Mouse (Mus musculus) heart, postnatal 25 days (tissue): ENCODE measurements at regions not wholly inside any gene's neighbourhood (a gene's known extent, or its start where the extent isn't known, plus 50 kb on each side); places are given as distances from the start of the nearest gene placed in this dataset.

Source experiments
- DNase-seq: peaks from one replicate; pipeline ENCODE4 v3.0.0; 2022; ENCODE audit warnings: low spot score
- intact Hi-C: fragments of 180-260 bp; cut with DNase I; formaldehyde crosslinking; loops from one replicate; pipeline ENCODE4 v1.15.1; 2025

GRCm38 (mm10) chr2:174848981-174849681, 88.7 kb downstream of the Edn3 start:
- intact Hi-C loops = no loop called here
- no peak for DNase-seq

DNA sequence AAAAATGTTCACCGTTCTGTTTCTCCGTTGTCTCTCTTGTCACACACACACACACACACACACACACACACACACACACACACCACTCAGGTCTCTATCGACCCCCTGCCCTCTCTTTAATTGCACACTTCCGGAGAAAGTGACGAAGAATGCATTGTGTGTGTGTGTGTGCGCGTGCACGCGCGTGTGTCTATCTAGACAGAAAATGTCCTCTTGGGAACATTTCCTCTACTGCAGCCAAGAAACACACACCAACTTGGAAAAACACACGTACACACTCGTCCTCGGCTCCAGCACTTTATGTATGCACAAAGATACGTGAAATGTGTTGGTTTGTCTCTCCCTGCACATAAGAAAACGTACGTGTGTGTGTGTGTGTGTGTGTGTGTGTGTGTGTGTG, 90.4 kb downstream of the Edn3 start:
- DNase-seq = no peak
- intact Hi-C loops = loop anchor here (10.0 kb wide), 1 partner anchor 376 kb away; the partner anchor contains the start of gene Prelid3b

DNA sequence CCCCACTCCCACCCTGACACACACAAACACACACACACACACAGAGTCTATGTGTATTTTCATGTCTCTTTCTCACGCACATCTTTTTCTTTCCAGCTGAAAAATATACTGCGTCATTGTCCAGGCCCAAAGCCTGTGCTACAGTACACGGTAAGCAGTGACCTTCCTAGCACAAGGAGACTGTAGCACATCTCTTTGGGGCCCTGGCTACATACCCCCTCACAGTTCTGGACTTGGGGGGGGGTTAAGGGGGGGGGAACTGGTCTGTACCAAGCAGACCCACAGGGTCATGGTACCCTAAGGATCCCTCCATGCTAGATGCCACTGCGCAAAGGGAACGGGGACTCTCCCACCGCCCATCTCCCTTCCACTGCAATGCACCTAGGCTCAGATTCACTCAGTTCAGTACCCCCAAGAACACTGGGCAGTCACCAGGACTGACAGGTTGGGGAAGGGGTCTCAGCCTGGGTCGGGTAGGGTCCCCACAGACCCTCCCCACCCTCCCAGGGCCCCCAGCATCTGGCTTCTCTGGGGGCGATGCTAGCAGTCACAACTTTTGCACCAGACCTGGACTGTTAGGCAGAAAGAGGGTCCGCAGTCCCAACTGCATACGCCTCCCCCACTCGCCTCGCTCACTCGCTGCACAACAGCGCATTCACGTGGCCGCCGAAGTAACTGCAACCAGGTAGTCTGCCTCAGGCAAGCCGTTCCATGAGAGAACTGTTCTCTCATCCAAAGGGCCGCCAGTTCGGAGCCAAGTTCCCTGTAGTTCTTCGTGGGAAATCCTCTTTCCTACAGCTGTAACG, 91.3 kb downstream of the Edn3 start:
- intact Hi-C loops = loop anchor here (10.0 kb wide), 1 partner anchor 377 kb away; the partner anchor contains the start of gene Prelid3b
- DNase-seq = peak; percentile 14

DNA sequence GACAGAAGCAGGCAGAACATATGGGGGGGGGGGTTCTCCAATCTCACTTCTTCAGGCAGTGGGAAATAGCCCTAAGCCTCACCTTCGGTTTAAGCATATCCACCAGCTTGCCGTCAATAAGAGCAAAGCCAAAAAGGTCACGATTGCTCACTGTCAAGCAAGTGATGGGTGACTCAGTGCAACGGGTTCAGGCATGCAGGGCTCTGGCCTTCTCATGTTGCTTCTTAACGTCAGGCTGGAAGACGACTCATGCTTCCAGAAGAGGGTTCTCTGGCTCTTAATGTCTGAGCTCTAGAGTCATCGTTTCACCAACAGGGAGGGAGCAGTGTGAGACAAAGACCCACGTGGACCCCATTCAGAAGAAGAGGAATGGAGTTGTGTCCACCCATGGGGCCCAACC, 93.4 kb downstream of the Edn3 start:
- intact Hi-C loops = loop anchor here (1.0 to 10.0 kb wide), 2 partner anchors 379 to 542 kb away; partner anchors contain the start of gene Prelid3b
- DNase-seq = no peak

GRCm38 (mm10) chr2:174855548-174855947, 95.1 kb downstream of the Edn3 start:
- no peak for DNase-seq
- intact Hi-C loops = loop anchor here (5.0 to 10.0 kb wide), 3 partner anchors 47 to 381 kb away; partner anchors contain the start of gene Prelid3b

DNA sequence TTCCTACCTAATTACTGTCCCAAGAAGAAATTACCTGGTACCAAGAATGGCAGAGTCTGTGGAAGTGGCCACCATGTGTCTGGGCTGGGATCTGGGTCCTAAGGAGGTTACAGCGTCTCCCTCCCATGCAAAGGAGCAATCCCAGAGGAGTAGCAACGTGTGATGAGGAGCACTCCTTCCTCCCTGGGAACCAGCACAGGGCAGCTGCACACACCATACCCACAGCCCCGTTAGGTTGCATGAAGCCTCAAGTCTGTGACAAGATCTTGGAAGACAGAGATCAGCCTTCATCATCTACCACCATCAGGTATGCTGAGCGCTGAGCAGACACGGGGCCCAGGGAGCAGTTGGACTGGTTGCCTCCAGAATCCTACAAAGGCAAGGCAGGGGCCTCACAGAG, 95.7 kb downstream of the Edn3 start:
- DNase-seq = no peak
- intact Hi-C loops = loop anchor here (5.0 to 10.0 kb wide), 3 partner anchors 46 to 381 kb away; partner anchors contain the start of gene Prelid3b

GRCm38 (mm10) chr2:174858011-174858834, 97.8 kb downstream of the Edn3 start:
- peak; percentile 72 for DNase-seq
- intact Hi-C loops = loop anchor here (2.0 to 10.0 kb wide), 4 partner anchors 44 to 547 kb away; partner anchors contain the start of gene Prelid3b

DNA sequence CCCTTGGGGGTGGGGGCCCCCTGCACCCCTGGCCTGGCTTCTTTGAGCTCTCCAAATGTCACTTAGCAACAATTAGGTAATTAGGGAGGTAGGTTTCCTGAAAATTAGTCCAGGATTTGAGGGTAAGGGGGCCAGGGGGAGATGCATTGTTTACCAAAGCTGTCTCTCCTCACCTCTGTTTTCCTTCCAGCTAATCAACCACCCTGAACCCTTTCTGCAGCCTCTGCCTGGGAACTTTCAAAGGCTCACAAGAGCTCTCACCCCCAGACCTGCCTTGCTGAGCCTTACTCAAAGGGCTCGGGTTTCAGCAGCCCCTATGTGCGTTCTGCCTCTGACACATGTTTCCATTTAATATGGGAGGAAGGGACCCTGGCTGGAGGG, 98.4 kb downstream of the Edn3 start:
- intact Hi-C loops = loop anchor here (2.0 to 10.0 kb wide), 4 partner anchors 43 to 548 kb away; partner anchors contain the start of gene Prelid3b

DNA sequence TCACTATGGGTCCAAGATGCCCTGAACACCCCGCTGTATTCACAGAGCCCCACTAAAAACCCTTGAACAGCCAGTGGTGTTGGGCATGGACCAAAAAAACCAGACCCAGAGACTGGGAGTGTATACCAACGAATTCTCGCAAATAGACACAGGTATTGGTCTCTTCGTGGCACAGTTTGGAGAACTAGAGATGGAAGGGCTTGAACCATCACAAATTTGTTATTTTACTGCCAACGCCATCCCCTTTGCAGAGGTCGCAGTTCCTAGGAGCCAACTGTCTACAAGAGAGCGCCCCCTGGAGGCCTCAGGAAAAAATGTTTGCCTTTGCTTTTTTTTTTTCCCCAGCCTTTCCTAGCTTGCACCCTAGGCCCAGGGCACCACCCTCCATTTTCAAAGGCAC, 99.1 kb downstream of the Edn3 start:
- DNase-seq = no peak
- intact Hi-C loops = loop anchor here (2.0 to 10.0 kb wide), 4 partner anchors 43 to 549 kb away; partner anchors contain the start of gene Prelid3b

More for the DNA sequence above, 98.4 kb downstream of the Edn3 start:
- DNase-seq = no peak

GRCm38 (mm10) chr2:174864657-174865056, 104.2 kb downstream of the Edn3 start:
- intact Hi-C loops = no loop called here
- DNase-seq = no peak

- DNase-seq = no peak
- intact Hi-C loops = no loop called here
These were observed 106.1 kb downstream of the Edn3 start for GRCm38 (mm10) chr2:174866546-174866945.

DNA sequence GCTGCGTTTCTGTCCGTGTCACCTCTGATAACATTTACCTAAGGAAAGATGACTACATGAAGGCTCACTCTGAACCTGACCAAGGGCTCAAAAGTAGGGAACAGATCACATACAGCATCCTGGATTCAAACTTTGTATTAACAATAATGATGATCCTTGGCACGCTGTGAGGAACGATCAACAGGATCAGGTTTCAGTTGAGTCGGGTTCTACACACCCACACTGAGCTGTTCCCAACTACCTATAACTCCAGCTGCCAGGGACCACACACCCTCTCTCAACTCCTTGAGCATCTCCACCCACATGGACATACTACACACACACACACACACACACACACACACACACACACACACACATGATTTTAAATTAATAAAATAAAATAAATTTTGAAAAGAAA, 107.0 kb downstream of the Edn3 start:
- no peak for DNase-seq
- intact Hi-C loops = no loop called here

DNA sequence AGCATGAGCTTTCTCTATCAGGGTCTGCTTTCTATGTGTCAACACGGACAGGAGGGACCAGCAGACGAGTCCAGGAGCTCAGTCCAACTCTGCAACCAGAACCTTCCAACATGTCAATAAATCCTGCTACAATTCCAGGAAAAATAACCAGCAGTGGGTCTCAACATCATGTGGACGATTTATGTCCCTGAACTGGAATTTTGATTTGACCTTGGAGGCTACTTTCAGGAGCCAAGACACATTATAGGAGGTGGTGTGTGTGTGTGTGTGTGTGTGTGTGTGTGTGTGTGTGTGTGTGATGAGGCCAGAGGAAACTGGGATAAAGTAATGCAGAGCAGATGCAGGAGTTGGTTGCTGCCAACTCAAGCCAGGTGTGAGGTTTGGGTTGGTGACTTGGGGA, 107.8 kb downstream of the Edn3 start:
- intact Hi-C loops = no loop called here
- no peak for DNase-seq

DNA sequence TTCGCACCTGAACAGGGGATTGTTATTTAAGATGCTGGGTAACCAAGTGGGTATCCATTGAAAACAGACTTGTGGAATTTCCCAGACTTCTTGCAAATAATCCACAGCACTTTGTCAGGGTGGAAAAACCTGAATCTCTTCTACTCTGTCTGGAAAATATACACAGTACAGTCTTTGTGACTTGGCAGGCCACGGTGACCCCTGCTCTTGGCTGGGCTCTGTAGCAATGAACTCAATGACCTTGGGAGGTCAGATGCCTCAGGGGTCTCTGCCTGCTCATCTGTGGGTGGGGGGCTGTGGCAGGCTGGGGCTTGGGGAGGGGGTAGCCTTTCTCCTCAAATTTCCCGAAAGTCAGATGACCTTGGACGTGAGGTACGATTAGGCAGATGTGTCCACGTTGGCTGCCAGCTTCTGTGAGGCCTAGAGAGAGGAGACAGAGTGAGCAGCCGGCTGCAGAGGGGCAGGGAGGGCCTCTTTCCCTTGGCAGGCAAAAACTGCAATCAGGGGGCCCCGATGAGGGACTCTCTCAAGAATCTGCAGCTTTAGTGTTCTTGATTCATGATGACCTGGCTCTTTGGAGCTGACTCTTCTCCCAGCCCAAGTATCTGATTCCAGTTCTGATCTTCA, 108.4 kb downstream of the Edn3 start:
- no peak for DNase-seq
- intact Hi-C loops = no loop called here

DNA sequence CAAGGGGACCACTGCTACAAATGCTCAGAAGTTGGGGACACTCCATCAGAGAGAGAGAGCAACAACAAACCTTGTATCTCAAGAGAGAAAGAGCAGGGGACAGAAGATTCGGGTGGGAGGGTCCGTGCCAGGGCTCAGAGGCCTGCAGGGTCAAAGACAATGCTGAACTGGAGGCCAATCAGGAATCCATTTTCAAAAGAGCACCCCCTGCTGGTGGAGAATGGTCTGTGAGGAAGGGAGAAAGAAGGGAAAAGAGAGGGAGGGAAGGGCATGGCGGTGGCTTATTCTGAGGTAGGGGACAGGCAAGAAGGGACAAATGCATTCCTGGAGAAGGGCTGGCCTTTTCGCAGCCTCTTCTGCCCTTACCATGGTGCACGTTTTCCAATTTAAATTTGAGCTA, 109.9 kb downstream of the Edn3 start:
- intact Hi-C loops = no loop called here
- DNase-seq = no peak

DNA sequence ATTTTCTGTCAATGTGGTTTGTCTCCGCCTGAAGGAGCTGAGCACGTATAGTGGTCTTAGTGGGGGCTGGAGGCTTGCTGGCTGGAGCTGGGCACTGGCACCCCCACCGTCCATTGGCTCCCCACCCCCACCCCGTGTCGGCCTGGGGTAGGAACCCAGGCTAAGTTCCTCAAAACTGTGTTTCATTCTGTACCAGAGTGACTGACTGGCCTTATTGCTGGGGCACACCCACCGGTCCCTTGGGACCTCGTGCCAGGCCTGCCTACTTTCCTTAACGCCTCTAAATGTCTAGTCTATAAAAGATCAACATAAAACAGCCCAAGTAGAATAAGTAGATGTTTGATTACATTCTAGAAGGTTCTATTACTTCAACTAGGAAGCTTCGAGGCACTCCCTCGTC, 110.8 kb downstream of the Edn3 start:
- DNase-seq = no peak
- intact Hi-C loops = no loop called here

GRCm38 (mm10) chr2:174871844-174872243, 111.4 kb downstream of the Edn3 start:
- intact Hi-C loops = no loop called here
- DNase-seq = no peak

DNA sequence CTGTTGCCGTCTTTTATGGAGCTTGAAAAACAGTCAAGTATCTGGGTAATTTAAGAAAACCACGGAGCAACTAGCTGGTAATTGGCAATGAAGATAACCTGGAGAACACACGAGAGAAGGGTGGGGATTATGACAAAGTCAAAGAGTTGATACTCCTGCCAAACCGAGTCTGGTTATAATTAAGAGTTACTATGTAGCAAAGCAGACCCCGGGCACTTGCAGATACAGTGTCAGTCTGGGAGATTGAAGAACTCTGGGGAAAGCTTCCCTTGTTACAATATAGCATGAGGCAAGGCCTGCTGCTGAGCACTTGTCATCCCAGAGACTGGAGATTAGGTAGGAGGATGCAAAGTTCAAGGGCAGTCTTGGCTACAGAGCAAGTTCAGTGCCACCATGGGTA, 116.5 kb downstream of the Edn3 start:
- intact Hi-C loops = no loop called here

GRCm38 (mm10) chr2:174878979-174879378, 118.6 kb downstream of the Edn3 start:
- intact Hi-C loops = no loop called here
- no peak for DNase-seq

More for the DNA sequence above, 116.5 kb downstream of the Edn3 start:
- no peak for DNase-seq

DNA sequence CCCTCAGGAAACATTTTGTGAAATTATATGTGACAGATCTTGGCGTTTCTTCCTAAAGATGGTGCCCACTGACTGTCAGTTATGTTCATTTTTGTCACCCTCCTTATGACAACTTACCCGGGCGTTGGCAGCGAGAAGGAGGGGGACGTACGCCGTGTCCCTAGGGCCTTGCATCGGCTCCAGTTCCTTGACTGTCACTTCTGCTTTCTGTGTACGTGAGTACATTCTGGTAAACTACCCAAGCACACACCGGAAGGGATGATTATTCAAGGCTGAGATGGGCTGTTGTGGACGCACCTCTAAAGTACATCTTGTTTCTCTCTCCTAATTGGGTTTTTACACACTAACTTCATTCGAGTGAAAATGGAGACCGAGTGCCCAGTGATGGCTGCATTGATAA, 120.2 kb downstream of the Edn3 start:
- intact Hi-C loops = no loop called here
- DNase-seq = no peak
